Mouse (Mus musculus): ENCODE measurements around the gene Fam169b. TPM values are rescaled to one million over a fixed set of nuclear protein-coding genes. Genes with fewer than 3 reads are reported as not detected.

Fam169b gene
- polyA plus RNA-seq, 1 experiment from 2014 or later, result 0.12 TPM

Other genes with a start within 250 kb of the Fam169b start
- gene Pgpep1l, start 9.6 kb upstream of the Fam169b start, polyA plus RNA-seq (2016; fragmentation: Nextera tagmentation; extraction: Ambion mirVana), result 0.16 TPM in 1 of 2 replicates, not detected in the other